Mouse (Mus musculus) stomach, embryonic 15.5 days (tissue): ENCODE measurements around the gene Hfe2. TPM values are rescaled to one million over a fixed set of nuclear protein-coding genes. Genes with fewer than 3 reads are reported as not detected.

Experiments
- ATAC-seq: fragments of 200-750 bp; cut with Nextera tagmentation; 2 replicates; pipeline ENCODE4 v1.8.0; 2017; ENCODE audit warnings: low read depth, moderate number of reproducible peaks, moderate TSS enrichment; ENCODE audit not compliant: insufficient read depth, low FRiP score
- H3K27ac ChIP-seq: fragments of 300-500 bp; sonication (generic); 2 replicates; pipeline ENCODE4 v1.5.1; 2015; ENCODE audit warnings: mild to moderate bottlenecking, inconsistent platforms
- H3K27me3 ChIP-seq: fragments of 300-500 bp; sonication (generic); replicated peaks from 2 replicates; pipeline ENCODE4 v1.6.1; 2015; ENCODE audit warnings: inconsistent platforms
- H3K36me3 ChIP-seq: fragments of 300-500 bp; sonication (generic); 2 replicates; pipeline ENCODE4 v1.6.1; 2015; ENCODE audit warnings: inconsistent platforms
- H3K4me1 ChIP-seq: fragments of 300-500 bp; sonication (generic); 2 replicates; pipeline ENCODE4 v1.6.1; 2015; ENCODE audit warnings: inconsistent platforms
- H3K4me2 ChIP-seq: fragments of 300-500 bp; sonication (generic); 2 replicates; pipeline ENCODE4 v1.6.1; 2015; ENCODE audit warnings: mild to moderate bottlenecking, inconsistent platforms
- H3K4me3 ChIP-seq: fragments of 300-500 bp; sonication (generic); replicated peaks from 2 replicates; pipeline ENCODE4 v1.5.1; 2015; ENCODE audit warnings: inconsistent platforms
- H3K9ac ChIP-seq: fragments of 300-500 bp; sonication (generic); 2 replicates; pipeline ENCODE4 v1.6.1; 2015; ENCODE audit warnings: inconsistent platforms
- H3K9me3 ChIP-seq: fragments of 300-500 bp; sonication (generic); 2 replicates; pipeline ENCODE4 v1.6.1; 2016; ENCODE audit warnings: inconsistent platforms
- WGBS: fragments of 180-500 bp; shearing (Covaris S2); methylation state at CpG from one replicate; pipeline ENCODE4 v1.1.7; 2015; 5-methylcytosine and 5-hydroxymethylcytosine counted together
- polyA plus RNA-seq: library from polyadenylated mRNA; unstranded; fragments of >200 nt; fragmentation: Nextera tagmentation; extraction: Ambion mirVana; gene quantifications from 2 replicates; pipeline ENCODE4 v1.2.1, GENCODE M21; 2015

The Hfe2 gene
- polyA plus RNA-seq, 1 experiment from 2014 or later, result 0.78 TPM

- Histone ChIP-seq H3K27me3 (no peaks in the 10 kb centered on the region), H3K36me3 (no peaks in the 10 kb centered on the region), H3K4me2 (peak overlapping the region; percentile 90), H3K27ac (peak overlapping the region; percentile 63; the same call in 1 of the 2 replicates), H3K4me3 (peak overlapping the region; percentile 54), H3K4me1 (peaks cover 8% of the 10 kb centered on the region; the same call in 1 of the 2 replicates), H3K9me3 (no peaks in the 10 kb centered on the region), H3K9ac (peak overlapping the region; percentile 25; the same call in 1 of the 2 replicates)
- peak; percentile 51 for ATAC-seq
- under 1% methylated on average over 19 of the region's 19 CpGs for WGBS
These were observed 27.4 kb upstream of the Hfe2 start for GRCm38 (mm10) chr3:96497451-96498028.

- Histone ChIP-seq H3K4me3 (no peak overlapping the region), H3K9me3 (no peaks in the 10 kb centered on the region), H3K36me3 (no peaks in the 10 kb centered on the region), H3K27me3 (no peaks in the 10 kb centered on the region), H3K4me1 (peaks cover 8% of the 10 kb centered on the region; the same call in 1 of the 2 replicates), H3K27ac (peak overlapping the region; percentile 4; the same call in 1 of the 2 replicates), H3K4me2 (peak overlapping the region; percentile 61; the same call in 1 of the 2 replicates), H3K9ac (no peak overlapping the region)
- WGBS, result 81% methylated on average over 4 of the region's 4 CpGs
- no peak for ATAC-seq
These were observed 26.3 kb upstream of the Hfe2 start for GRCm38 (mm10) chr3:96498476-96499245.

- ATAC-seq, result peak; percentile 25; the same call in 1 of the 2 replicates
These were observed 25.3 kb upstream of the Hfe2 start for GRCm38 (mm10) chr3:96499481-96500288.

GRCm38 (mm10) chr3:96500289-96500621, 24.7 kb upstream of the Hfe2 start:
- H3K36me3 ChIP-seq, result no peaks in the 10 kb centered on the region

More at GRCm38 (mm10) chr3:96499481-96500288, 25.3 kb upstream of the Hfe2 start:
- Histone ChIP-seq H3K9ac (peak overlapping the region; percentile 85), H3K4me3 (peak overlapping the region; percentile 74), H3K36me3 (no peaks in the 10 kb centered on the region), H3K27me3 (no peaks in the 10 kb centered on the region), H3K9me3 (no peaks in the 10 kb centered on the region), H3K27ac (peak overlapping the region; percentile 84), H3K4me2 (peak overlapping the region; percentile 61), H3K4me1 (peaks cover 8% of the 10 kb centered on the region; the same call in 1 of the 2 replicates)
- WGBS, result under 1% methylated on average over 36 of the region's 36 CpGs

GRCm38 (mm10) chr3:96500691-96501265, 24.2 kb upstream of the Hfe2 start:
- Histone ChIP-seq H3K4me1 (peaks cover 8% of the 10 kb centered on the region; the same call in 1 of the 2 replicates), H3K27ac (peak overlapping the region; percentile 95), H3K27me3 (no peaks in the 10 kb centered on the region), H3K9ac (peak overlapping the region; percentile 50), H3K4me3 (peak overlapping the region; percentile 74), H3K4me2 (peak overlapping the region; percentile 59), H3K9me3 (no peaks in the 10 kb centered on the region), H3K36me3 (no peaks in the 10 kb centered on the region)
- WGBS, result under 1% methylated on average over 19 of the region's 19 CpGs
- ATAC-seq, result peak; percentile 63

More at GRCm38 (mm10) chr3:96500289-96500621, 24.7 kb upstream of the Hfe2 start:
- Histone ChIP-seq H3K9ac (peak overlapping the region; percentile 85), H3K4me3 (peak overlapping the region; percentile 74), H3K4me2 (peak overlapping the region; percentile 61), H3K9me3 (no peaks in the 10 kb centered on the region), H3K27ac (peak overlapping the region; percentile 95), H3K4me1 (peaks cover 8% of the 10 kb centered on the region; the same call in 1 of the 2 replicates), H3K27me3 (no peaks in the 10 kb centered on the region)
- WGBS, result under 1% methylated on average over 17 of the region's 17 CpGs
- peak; percentile 84 for ATAC-seq

- peak; percentile 68; the same call in 1 of the 2 replicates for ATAC-seq
- peaks cover 8% of the 10 kb centered on the region; the same call in 1 of the 2 replicates for H3K4me1 ChIP-seq
- H3K27ac ChIP-seq, result peak overlapping the region; percentile 86
- H3K4me3 ChIP-seq, result peak overlapping the region; percentile 74
- under 1% methylated on average over 32 of the region's 32 CpGs for whole genome bisulfite sequencing
- peak overlapping the region; percentile 90 for H3K4me2 ChIP-seq
- no peaks in the 10 kb centered on the region for H3K27me3 ChIP-seq
- no peaks in the 10 kb centered on the region for H3K36me3 ChIP-seq
- peak overlapping the region; percentile 68 for H3K9ac ChIP-seq
- no peaks in the 10 kb centered on the region for H3K9me3 ChIP-seq
These were observed 23.4 kb upstream of the Hfe2 start for GRCm38 (mm10) chr3:96501391-96502115.

- peaks cover 5% of the 10 kb centered on the region; the same call in 1 of the 2 replicates for H3K4me1 ChIP-seq
- no peaks in the 10 kb centered on the region for H3K27me3 ChIP-seq
- WGBS, result under 1% methylated on average over 19 of the region's 19 CpGs
- no peak for ATAC-seq
- peak overlapping the region; percentile 86 for H3K27ac ChIP-seq
- no peaks in the 10 kb centered on the region for H3K9me3 ChIP-seq
- no peaks in the 10 kb centered on the region for H3K36me3 ChIP-seq
- H3K9ac ChIP-seq, result peak overlapping the region; percentile 68
- H3K4me3 ChIP-seq, result peak overlapping the region; percentile 74
- H3K4me2 ChIP-seq, result peak overlapping the region; percentile 90
These were observed 22.5 kb upstream of the Hfe2 start for GRCm38 (mm10) chr3:96502181-96503082.

- peak overlapping the region; percentile 13; the same call in 1 of the 2 replicates for H3K9ac ChIP-seq
- ATAC-seq, result no peak
- no peaks in the 10 kb centered on the region for H3K9me3 ChIP-seq
- H3K27ac ChIP-seq, result no peak overlapping the region
- peak overlapping the region; percentile 74 for H3K4me3 ChIP-seq
- WGBS, result 2% methylated on average over 7 of the region's 7 CpGs
- H3K4me2 ChIP-seq, result peak overlapping the region; percentile 90
- H3K36me3 ChIP-seq, result no peaks in the 10 kb centered on the region
- H3K27me3 ChIP-seq, result no peaks in the 10 kb centered on the region
- peaks cover 4% of the 10 kb centered on the region; the same call in 1 of the 2 replicates for H3K4me1 ChIP-seq
These were observed 21.9 kb upstream of the Hfe2 start for GRCm38 (mm10) chr3:96503083-96503450.

GRCm38 (mm10) chr3:96503946-96504345, 21.0 kb upstream of the Hfe2 start:
- Histone ChIP-seq H3K4me1 (peaks cover under 1% of the 10 kb centered on the region; the same call in 1 of the 2 replicates), H3K27ac (no peak overlapping the region), H3K27me3 (no peaks in the 10 kb centered on the region), H3K9me3 (no peaks in the 10 kb centered on the region), H3K36me3 (no peaks in the 10 kb centered on the region), H3K4me3 (no peak overlapping the region), H3K9ac (no peak overlapping the region), H3K4me2 (no peak overlapping the region)
- ATAC-seq, result no peak
- WGBS, result 52% methylated on average over 4 of the region's 4 CpGs

GRCm38 (mm10) chr3:96504931-96505330, 20.0 kb upstream of the Hfe2 start:
- Histone ChIP-seq H3K4me2 (no peak overlapping the region), H3K9ac (no peak overlapping the region), H3K36me3 (no peaks in the 10 kb centered on the region), H3K9me3 (no peaks in the 10 kb centered on the region), H3K27me3 (no peaks in the 10 kb centered on the region), H3K27ac (no peak overlapping the region), H3K4me1 (no peaks in the 10 kb centered on the region), H3K4me3 (no peak overlapping the region)
- no peak for ATAC-seq
- 88% methylated on average over 6 of the region's 6 CpGs for WGBS
